Mouse (Mus musculus) forebrain, embryonic 16.5 days (tissue): Measurements from ENCODE around the gene Mapre3. TPM values are rescaled to one million over a fixed set of nuclear protein-coding genes. Genes with fewer than 3 reads are reported as not detected.
"Not testable (repeated sequence)": the region's sequence is repeated elsewhere in the genome, so short reads cannot be mapped to it uniquely, and the experiment has no call there.

Experiments used
- ATAC-seq: fragments of 200-750 bp; cut with Nextera tagmentation; 2 replicates; pipeline ENCODE4 v1.8.0; 2017; ENCODE audit warnings: mild to moderate bottlenecking, moderate library complexity
- H3K27ac ChIP-seq: fragments of 300-500 bp; sonication (generic); 2 replicates; pipeline ENCODE4 v1.5.1; 2014; ENCODE audit warnings: low read length, control low read depth
- H3K27me3 ChIP-seq: fragments of 300-500 bp; sonication (generic); replicated peaks from 2 replicates; pipeline ENCODE4 v1.6.1; 2014; ENCODE audit warnings: low read length; ENCODE audit not compliant: control insufficient read depth, insufficient read depth
- H3K36me3 ChIP-seq: fragments of 300-500 bp; sonication (generic); 2 replicates; pipeline ENCODE4 v1.6.1; 2014; ENCODE audit not compliant: control insufficient read depth, insufficient read depth
- H3K4me1 ChIP-seq: fragments of 300-500 bp; sonication (generic); replicated peaks from 2 replicates; pipeline ENCODE4 v1.6.1; 2014; ENCODE audit warnings: low read length; ENCODE audit not compliant: control insufficient read depth, insufficient read depth
- H3K4me2 ChIP-seq: fragments of 300-500 bp; sonication (generic); 2 replicates; pipeline ENCODE4 v1.6.1; 2014; ENCODE audit warnings: mild to moderate bottlenecking, low read length, control low read depth
- H3K4me3 ChIP-seq: fragments of 300-500 bp; sonication (generic); replicated peaks from 2 replicates; pipeline ENCODE4 v1.5.1; 2014; ENCODE audit warnings: mild to moderate bottlenecking, low read length, control low read depth
- H3K9ac ChIP-seq: fragments of 300-500 bp; sonication (generic); replicated peaks from 2 replicates; pipeline ENCODE4 v1.6.1; 2014; ENCODE audit warnings: low read depth, low read length, control low read depth
- H3K9me3 ChIP-seq: fragments of 300-500 bp; sonication (generic); 2 replicates; pipeline ENCODE4 v1.6.1; 2016; ENCODE audit warnings: low read length; ENCODE audit not compliant: control insufficient read depth
- WGBS: fragments of 180-500 bp; shearing (Covaris S2); extraction: QIAGEN DNeasy Blood & Tissue Kit; methylation state at CpG from one replicate; pipeline ENCODE4 v1.1.7; 2014; 5-methylcytosine and 5-hydroxymethylcytosine counted together
- polyA plus RNA-seq: library from polyadenylated mRNA; unstranded; fragments of >200 nt; fragmentation: Nextera tagmentation; extraction: Ambion mirVana; gene quantifications from 2 replicates; pipeline ENCODE4 v1.2.1, GENCODE M21; 2015

Mapre3 gene
- polyA plus RNA-seq, 1 experiment from 2014 or later = 118 TPM

- Histone ChIP-seq H3K4me3 (peak overlapping the region; percentile 80), H3K9ac (peak overlapping the region; percentile 84), H3K9me3 (no peaks in the 10 kb centered on the region), H3K36me3 (peaks cover 15% of the 10 kb centered on the region; the same call in 1 of the 2 replicates), H3K4me1 (peaks cover 12% of the 10 kb centered on the region), H3K27me3 (no peaks in the 10 kb centered on the region), H3K27ac (no peak overlapping the region), H3K4me2 (peak overlapping the region; percentile 65)
- peak; percentile 21 for ATAC-seq
- 15% methylated on average over 9 of the region's 9 CpGs for WGBS
These were observed 54.5 kb downstream of the Mapre3 start for GRCm38 (mm10) chr5:30868981-30869380.

- ATAC-seq = peak; percentile 95
- Histone ChIP-seq H3K4me1 (peaks cover 12% of the 10 kb centered on the region), H3K4me2 (peak overlapping the region; percentile 65), H3K36me3 (peaks cover 19% of the 10 kb centered on the region; the same call in 1 of the 2 replicates), H3K9ac (peak overlapping the region; percentile 84), H3K27me3 (no peaks in the 10 kb centered on the region), H3K9me3 (no peaks in the 10 kb centered on the region), H3K4me3 (peak overlapping the region; percentile 80), H3K27ac (0 out of 2 replicates have a peak overlapping the region, but pooled peaks have one; percentile 41)
- WGBS = under 1% methylated on average over 63 of the region's 63 CpGs
These were observed 55.1 kb downstream of the Mapre3 start for GRCm38 (mm10) chr5:30869405-30870130.

- no peak for ATAC-seq
- Histone ChIP-seq H3K36me3 (peaks cover 24% of the 10 kb centered on the region; the same call in 1 of the 2 replicates), H3K4me1 (peaks cover 12% of the 10 kb centered on the region), H3K9me3 (no peaks in the 10 kb centered on the region), H3K27ac (no peak overlapping the region), H3K9ac (peak overlapping the region; percentile 84), H3K4me3 (peak overlapping the region; percentile 80), H3K4me2 (peak overlapping the region; percentile 54), H3K27me3 (no peaks in the 10 kb centered on the region)
- WGBS = 16% methylated on average over 2 of the region's 2 CpGs
These were observed 55.6 kb downstream of the Mapre3 start for GRCm38 (mm10) chr5:30870131-30870406.

GRCm38 (mm10) chr5:30872574-30872973 is 58.1 kb downstream of the Mapre3 start:
- Histone ChIP-seq H3K9me3 (no peaks in the 10 kb centered on the region), H3K4me1 (peaks cover 12% of the 10 kb centered on the region), H3K27me3 (no peaks in the 10 kb centered on the region), H3K36me3 (peaks cover 35% of the 10 kb centered on the region), H3K4me2 (no peak overlapping the region), H3K9ac (no peak overlapping the region), H3K4me3 (no peak overlapping the region), H3K27ac (no peak overlapping the region)
- ATAC-seq = no peak
- WGBS = 91% methylated on average over 9 of the region's 9 CpGs

GRCm38 (mm10) chr5:30874365-30874764 is 59.9 kb downstream of the Mapre3 start:
- Histone ChIP-seq H3K9me3 (no peaks in the 10 kb centered on the region), H3K27me3 (no peaks in the 10 kb centered on the region), H3K9ac (no peak overlapping the region), H3K36me3 (peaks cover 35% of the 10 kb centered on the region), H3K4me3 (no peak overlapping the region), H3K4me2 (no peak overlapping the region), H3K27ac (no peak overlapping the region), H3K4me1 (peaks cover 16% of the 10 kb centered on the region)
- WGBS = 93% methylated on average over 7 of the region's 7 CpGs
- no peak for ATAC-seq

GRCm38 (mm10) chr5:30878616-30879015 is 64.2 kb downstream of the Mapre3 start:
- peaks cover 28% of the 10 kb centered on the region for H3K36me3 ChIP-seq
- peaks cover 7% of the 10 kb centered on the region; the same call in 1 of the 2 replicates for H3K4me1 ChIP-seq

GRCm38 (mm10) chr5:30879347-30879943 is 65.0 kb downstream of the Mapre3 start:
- no peaks in the 10 kb centered on the region for H3K27me3 ChIP-seq
- no peaks in the 10 kb centered on the region for H3K9me3 ChIP-seq
- ATAC-seq = peak; percentile 68
- peaks cover 7% of the 10 kb centered on the region; the same call in 1 of the 2 replicates for H3K4me1 ChIP-seq
- peaks cover 21% of the 10 kb centered on the region for H3K36me3 ChIP-seq
- H3K4me3 ChIP-seq = no peak overlapping the region
- peak overlapping the region; percentile 56 for H3K27ac ChIP-seq
- no peak overlapping the region for H3K4me2 ChIP-seq
- WGBS = 73% methylated on average over 5 of the region's 5 CpGs
- no peak overlapping the region for H3K9ac ChIP-seq

More at GRCm38 (mm10) chr5:30878616-30879015, 64.2 kb downstream of the Mapre3 start:
- H3K4me2 ChIP-seq = no peak overlapping the region
- ATAC-seq = peak; percentile 52
- H3K27ac ChIP-seq = peak overlapping the region; percentile 56
- no peak overlapping the region for H3K9ac ChIP-seq
- H3K9me3 ChIP-seq = no peaks in the 10 kb centered on the region
- H3K4me3 ChIP-seq = no peak overlapping the region
- WGBS = 43% methylated on average over 6 of the region's 6 CpGs
- H3K27me3 ChIP-seq = no peaks in the 10 kb centered on the region

- not testable (repeated sequence) for ATAC-seq, H3K9me3 ChIP-seq
- WGBS = 94% methylated on average over 4 of the region's 4 CpGs
These were observed 67.4 kb downstream of the Mapre3 start for GRCm38 (mm10) chr5:30881839-30882238.

GRCm38 (mm10) chr5:30886209-30886608 is 71.8 kb downstream of the Mapre3 start:
- Histone ChIP-seq H3K27ac (no peak overlapping the region), H3K9ac (no peak overlapping the region), H3K9me3 (no peaks in the 10 kb centered on the region), H3K4me2 (peak overlapping the region; percentile 72), H3K27me3 (no peaks in the 10 kb centered on the region), H3K4me1 (peaks cover 18% of the 10 kb centered on the region), H3K4me3 (no peak overlapping the region; the same call in 1 of the 2 replicates), H3K36me3 (no peaks in the 10 kb centered on the region; the same call in 1 of the 2 replicates)
- ATAC-seq = no peak
- WGBS = 33% methylated on average over 4 of the region's 4 CpGs

More at GRCm38 (mm10) chr5:30881839-30882238, 67.4 kb downstream of the Mapre3 start:
- H3K4me1 ChIP-seq = peaks cover 11% of the 10 kb centered on the region; the same call in 1 of the 2 replicates
- not testable (repeated sequence) for H3K36me3 ChIP-seq, H3K27ac ChIP-seq, H3K9ac ChIP-seq, H3K4me2 ChIP-seq, H3K4me3 ChIP-seq, H3K27me3 ChIP-seq
